Mouse (Mus musculus): ENCODE results near the gene Hk1. TPM values are rescaled to one million over a fixed set of nuclear protein-coding genes. Genes with fewer than 3 reads are reported as not detected.
A peak's percentile ranks its signal among the peaks of the same experiment; 100 is the strongest.

The Hk1 gene
- polyA plus RNA-seq, 1 experiment from 2014 or later: 38.0 TPM

DNA sequence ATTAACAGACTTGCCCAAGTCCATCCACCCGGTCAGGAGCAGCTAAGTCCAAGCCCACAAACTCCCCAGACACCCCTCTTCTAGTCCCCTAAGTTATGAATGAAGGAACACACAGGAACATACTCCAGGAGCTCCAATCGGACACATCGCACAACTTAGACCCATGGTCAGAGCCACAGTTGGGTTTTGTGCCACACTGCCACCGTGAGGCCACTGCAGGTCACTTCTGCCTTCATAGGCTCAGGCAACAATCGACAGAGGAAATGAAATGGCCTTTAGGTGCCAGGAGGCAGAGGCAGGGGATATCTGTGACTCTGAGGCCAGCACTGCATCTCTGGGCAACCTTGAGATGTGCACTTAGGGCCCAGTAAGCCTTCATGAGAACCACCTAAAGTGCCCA lies 31.2 kb upstream of the Hk1 start:
- Histone ChIP-seq H3K9me3 (no peaks in the 10 kb centered on the region), H3K4me2 (no peak overlapping the region), H3K9ac (replicated peaks) (no peak overlapping the region), H3K27ac (no peak overlapping the region), H3K4me3 (replicated peaks) (no peak overlapping the region), H3K27me3 (peaks cover 20% of the 10 kb centered on the region; the same call in 1 of the 2 replicates), H3K36me3 (no peaks in the 10 kb centered on the region), H3K4me1 (replicated peaks) (peaks cover 8% of the 10 kb centered on the region)
- ATAC-seq (ENCODE audit: insufficient number of reproducible peaks, insufficient read depth, low FRiP score, low TSS enrichment, low read depth): no peak
- 11% methylated on average over 5 of the region's 5 CpGs for WGBS

DNA sequence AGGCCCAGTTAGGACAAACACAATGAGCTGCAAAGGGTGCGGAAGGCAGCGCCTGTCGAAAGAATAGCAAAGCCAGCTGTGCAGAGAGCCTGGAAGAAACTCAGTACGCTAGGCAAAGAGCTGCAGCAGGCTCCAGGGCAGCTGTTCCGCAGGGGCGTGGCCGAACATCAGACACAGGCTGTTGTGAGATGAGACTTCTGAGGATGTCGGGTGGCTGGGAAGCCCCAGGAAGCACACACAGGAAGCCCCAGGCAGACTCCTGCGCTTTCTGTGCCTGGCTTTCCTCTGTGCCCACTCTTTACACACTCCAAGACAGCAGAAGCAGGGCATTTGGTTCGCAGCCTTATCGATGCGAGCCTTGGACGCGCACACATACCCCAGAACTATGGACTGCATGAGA lies 25.2 kb upstream of the Hk1 start:
- peak; percentile 33; the same call in 1 of the 2 replicates for ATAC-seq (ENCODE audit: insufficient number of reproducible peaks, insufficient read depth, low FRiP score, low TSS enrichment, low read depth)
- Histone ChIP-seq H3K4me1 (replicated peaks) (no peaks in the 10 kb centered on the region; the same call in 1 of the 2 replicates), H3K36me3 (no peaks in the 10 kb centered on the region), H3K4me3 (replicated peaks) (peak overlapping the region; percentile 19), H3K9me3 (no peaks in the 10 kb centered on the region), H3K27me3 (peaks cover 29% of the 10 kb centered on the region; the same call in 1 of the 2 replicates), H3K4me2 (peak overlapping the region; percentile 45), H3K27ac (0 out of 2 replicates have a peak overlapping the region, but pooled peaks have one; percentile 23), H3K9ac (replicated peaks) (peak overlapping the region; percentile 14; the same call in 1 of the 2 replicates)
- WGBS: 41% methylated on average over 14 of the region's 14 CpGs

DNA sequence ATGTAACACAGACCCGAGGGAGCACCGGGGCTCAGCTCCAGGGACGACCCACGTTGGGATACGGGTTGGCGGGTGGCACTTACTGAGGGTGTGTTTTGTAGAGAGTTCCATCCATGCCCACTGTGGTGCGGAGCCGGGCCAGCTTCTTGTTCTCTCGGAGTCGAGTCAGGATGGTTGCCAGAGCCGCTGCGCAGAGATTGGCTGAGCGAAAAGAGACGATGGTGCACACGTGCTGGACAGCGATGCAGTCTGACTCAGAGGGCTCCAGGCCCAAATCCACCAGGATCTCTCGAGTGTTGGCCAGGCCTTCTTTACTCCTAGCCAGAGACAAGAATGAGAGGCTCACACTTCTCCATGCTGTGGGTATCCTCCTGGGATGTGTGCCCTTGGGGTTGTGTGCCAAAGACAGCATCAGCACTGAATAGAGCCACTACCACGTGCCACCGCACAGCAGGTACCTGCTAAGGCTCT lies 22.0 kb upstream of the Hk1 start:
- no peak overlapping the region for H3K9ac ChIP-seq (replicated peaks)
- no peak overlapping the region for H3K4me3 ChIP-seq (replicated peaks)
- H3K36me3 ChIP-seq: no peaks in the 10 kb centered on the region
- no peaks in the 10 kb centered on the region for H3K9me3 ChIP-seq
- peaks cover 13% of the 10 kb centered on the region; the same call in 1 of the 2 replicates for H3K27me3 ChIP-seq
- H3K27ac ChIP-seq: no peak overlapping the region
- no peak overlapping the region for H3K4me2 ChIP-seq
- no peak for ATAC-seq (ENCODE audit: insufficient number of reproducible peaks, insufficient read depth, low FRiP score, low TSS enrichment, low read depth)
- 86% methylated on average over 19 of the region's 19 CpGs for WGBS
- H3K4me1 ChIP-seq (replicated peaks): no peaks in the 10 kb centered on the region; the same call in 1 of the 2 replicates

DNA sequence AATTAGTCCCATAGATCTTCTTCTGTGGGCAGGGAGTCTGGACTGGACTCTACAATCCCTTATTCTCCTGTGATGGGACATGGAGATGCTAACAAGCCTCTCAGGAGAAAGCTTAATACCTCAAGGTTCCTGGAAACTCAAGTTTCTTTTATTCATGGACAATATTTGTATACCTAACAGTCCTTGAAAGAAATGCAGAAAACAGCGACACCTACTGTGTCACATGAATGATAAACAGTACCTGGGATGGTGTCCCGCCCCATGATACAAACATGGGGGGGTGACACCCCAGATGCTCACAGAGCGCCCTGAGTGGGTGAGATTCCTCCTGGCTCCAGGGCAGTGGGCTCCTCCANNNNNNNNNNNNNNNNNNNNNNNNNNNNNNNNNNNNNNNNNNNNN lies 3.3 kb upstream of the Hk1 start:
- no peak for ATAC-seq (ENCODE audit: insufficient number of reproducible peaks, insufficient read depth, low FRiP score, low TSS enrichment, low read depth)
- Histone ChIP-seq H3K4me2 (no peak overlapping the region), H3K4me3 (replicated peaks) (no peak overlapping the region), H3K4me1 (replicated peaks) (no peaks in the 10 kb centered on the region), H3K9me3 (no peaks in the 10 kb centered on the region), H3K27me3 (no peaks in the 10 kb centered on the region), H3K36me3 (no peaks in the 10 kb centered on the region), H3K9ac (replicated peaks) (no peak overlapping the region), H3K27ac (no peak overlapping the region)
- 79% methylated on average over 3 of the region's 3 CpGs for WGBS

DNA sequence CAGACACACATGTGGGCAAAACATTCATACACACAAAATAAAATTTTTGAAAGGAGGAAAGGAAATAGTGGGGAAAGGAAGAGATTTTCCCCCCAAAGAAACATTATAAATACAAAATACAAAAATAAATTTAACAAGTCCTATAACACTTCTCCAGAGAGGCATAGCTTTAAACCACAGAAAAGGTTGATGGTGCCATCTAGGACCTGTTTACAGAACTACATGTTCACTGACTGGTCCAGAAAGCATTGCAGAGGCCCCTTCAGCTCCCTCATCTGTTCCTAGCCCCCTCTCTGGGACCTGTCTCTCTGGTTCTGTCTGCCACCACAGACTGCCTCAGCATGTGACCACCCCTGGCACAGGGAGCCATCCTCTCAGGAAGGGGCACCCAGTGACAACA lies 1.2 kb upstream of the Hk1 start:
- Histone ChIP-seq H3K9ac (replicated peaks) (no peak overlapping the region), H3K27me3 (no peaks in the 10 kb centered on the region), H3K4me1 (replicated peaks) (no peaks in the 10 kb centered on the region), H3K36me3 (no peaks in the 10 kb centered on the region), H3K4me2 (no peak overlapping the region), H3K27ac (no peak overlapping the region), H3K9me3 (no peaks in the 10 kb centered on the region), H3K4me3 (replicated peaks) (no peak overlapping the region)
- ATAC-seq (ENCODE audit: insufficient number of reproducible peaks, insufficient read depth, low FRiP score, low TSS enrichment, low read depth): no peak

DNA sequence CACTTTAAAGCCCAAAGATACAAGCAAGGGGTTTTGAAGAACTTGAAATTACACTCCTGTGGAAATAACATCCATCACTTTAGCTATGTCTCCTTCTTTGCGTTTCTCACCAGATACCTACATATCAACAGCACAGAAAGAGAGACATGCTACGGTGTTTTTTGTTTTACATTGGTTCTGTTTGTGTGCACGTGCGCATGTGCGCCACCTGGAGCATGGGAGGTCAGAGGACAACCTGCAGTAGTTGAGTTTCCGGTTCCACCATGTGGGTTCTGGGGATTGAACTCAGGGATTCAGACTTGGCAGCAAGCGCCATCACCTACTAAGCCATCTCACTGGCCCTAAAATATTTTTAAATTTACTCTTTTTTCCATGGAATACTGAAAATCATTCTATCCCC lies 20.9 kb downstream of the Hk1 start:
- Histone ChIP-seq H3K4me2 (no peak overlapping the region), H3K36me3 (no peaks in the 10 kb centered on the region), H3K27me3 (no peaks in the 10 kb centered on the region), H3K9me3 (no peaks in the 10 kb centered on the region), H3K9ac (replicated peaks) (no peak overlapping the region), H3K27ac (no peak overlapping the region), H3K4me1 (replicated peaks) (no peaks in the 10 kb centered on the region), H3K4me3 (replicated peaks) (no peak overlapping the region)
- 88% methylated on average over 7 of the region's 7 CpGs for WGBS
- no peak for ATAC-seq (ENCODE audit: insufficient number of reproducible peaks, insufficient read depth, low FRiP score, low TSS enrichment, low read depth)

DNA sequence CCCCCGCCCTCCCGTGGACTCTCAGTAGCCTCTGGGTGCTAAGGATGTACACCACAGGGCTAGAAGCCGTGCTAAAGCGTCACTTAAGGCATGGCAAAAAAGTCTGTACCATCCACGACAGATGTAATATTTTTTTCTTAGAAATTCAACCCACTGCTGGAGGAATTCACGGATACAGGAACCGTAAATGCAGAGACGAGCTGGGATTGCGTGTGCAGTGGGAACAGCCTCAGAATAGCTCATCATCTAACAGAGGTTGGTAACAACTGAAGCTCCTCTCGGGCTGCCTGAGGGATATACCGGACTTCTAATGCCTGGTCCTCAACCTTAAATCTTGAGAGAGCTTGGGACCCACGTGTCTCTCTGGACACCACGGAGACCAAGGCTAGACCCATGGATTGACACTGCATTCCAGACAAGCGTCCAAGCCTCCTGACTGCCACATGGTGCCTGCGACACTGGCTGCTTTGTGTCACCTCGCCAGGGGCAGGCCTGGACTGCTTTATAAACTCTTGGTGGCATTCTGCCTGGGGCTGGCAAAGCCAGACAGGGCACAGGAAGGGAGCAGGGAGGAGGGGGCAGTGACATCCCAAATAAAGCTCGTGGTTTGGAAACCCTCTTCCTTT lies 23.5 kb downstream of the Hk1 start:
- Histone ChIP-seq H3K4me1 (replicated peaks) (no peaks in the 10 kb centered on the region), H3K36me3 (no peaks in the 10 kb centered on the region), H3K27ac (no peak overlapping the region), H3K4me2 (no peak overlapping the region), H3K9me3 (no peaks in the 10 kb centered on the region), H3K9ac (replicated peaks) (no peak overlapping the region), H3K27me3 (no peaks in the 10 kb centered on the region), H3K4me3 (replicated peaks) (no peak overlapping the region)
- no peak for ATAC-seq (ENCODE audit: insufficient number of reproducible peaks, insufficient read depth, low FRiP score, low TSS enrichment, low read depth)
- 78% methylated on average over 17 of the region's 17 CpGs for WGBS

DNA sequence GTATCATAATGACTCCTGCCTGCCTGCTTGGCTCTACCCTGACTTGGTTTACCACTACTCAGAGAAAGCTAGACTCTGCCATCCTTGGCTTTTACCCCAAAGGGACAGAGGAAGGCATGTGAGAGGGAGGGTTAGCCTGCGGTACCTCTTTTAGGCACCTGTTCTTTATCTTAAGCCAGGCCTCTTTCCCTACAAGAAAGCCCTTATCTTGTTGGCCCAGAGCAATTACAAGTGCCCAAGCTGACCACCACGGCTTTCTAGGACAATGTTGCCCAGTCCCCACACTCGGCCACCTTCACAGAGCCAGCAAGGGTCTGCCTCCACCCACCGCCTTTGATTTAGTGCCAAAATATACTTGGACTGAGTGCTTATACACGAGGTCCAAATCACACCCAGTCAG lies 34.6 kb downstream of the Hk1 start:
- Histone ChIP-seq H3K9me3 (0 out of 2 replicates have a peak, but pooled peaks cover 4% of the 10 kb centered on the region), H3K36me3 (no peaks in the 10 kb centered on the region), H3K27me3 (no peaks in the 10 kb centered on the region), H3K4me1 (replicated peaks) (peaks cover 8% of the 10 kb centered on the region; the same call in 1 of the 2 replicates), H3K27ac (no peak overlapping the region), H3K4me3 (replicated peaks) (no peak overlapping the region), H3K9ac (replicated peaks) (no peak overlapping the region), H3K4me2 (no peak overlapping the region)
- ATAC-seq (ENCODE audit: insufficient number of reproducible peaks, insufficient read depth, low FRiP score, low TSS enrichment, low read depth): no peak
- WGBS: 72% methylated on average over 5 of the region's 5 CpGs

DNA sequence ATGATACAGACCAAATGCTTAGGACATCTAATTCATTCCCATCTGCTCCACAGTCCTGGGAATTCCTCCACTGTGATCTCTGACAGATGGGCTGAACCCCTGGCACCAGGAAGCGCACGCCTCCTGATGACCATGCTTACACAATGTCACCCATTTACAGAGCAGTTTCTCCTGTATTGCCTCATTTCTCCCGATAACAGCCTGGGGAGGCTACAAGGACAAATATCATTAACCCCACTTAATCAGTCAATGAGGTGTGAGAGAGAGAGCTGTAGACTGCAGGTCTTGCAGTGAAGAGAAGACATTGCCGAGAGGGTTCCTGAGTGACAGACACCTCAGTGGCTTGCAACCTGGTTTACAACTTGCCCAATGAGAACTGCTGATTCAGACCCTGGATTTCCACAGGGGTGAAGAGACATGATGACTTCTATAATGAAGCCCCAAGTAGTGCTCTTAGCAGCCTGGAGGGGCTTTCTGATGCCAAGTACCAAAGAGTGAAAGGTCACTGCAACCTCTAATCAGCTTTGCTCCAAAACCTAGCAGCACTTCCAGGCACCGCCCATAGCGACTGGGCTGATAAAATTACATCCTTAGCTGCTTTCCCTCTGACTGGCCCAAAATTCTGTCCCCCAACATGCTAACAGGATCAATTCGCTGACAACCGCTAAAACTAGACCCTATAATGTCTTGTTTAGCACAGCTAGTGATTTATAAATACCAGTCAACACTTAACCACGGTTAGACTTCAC lies 35.5 kb downstream of the Hk1 start:
- ATAC-seq (ENCODE audit: insufficient number of reproducible peaks, insufficient read depth, low FRiP score, low TSS enrichment, low read depth): no peak
- no peak overlapping the region for H3K4me2 ChIP-seq

DNA sequence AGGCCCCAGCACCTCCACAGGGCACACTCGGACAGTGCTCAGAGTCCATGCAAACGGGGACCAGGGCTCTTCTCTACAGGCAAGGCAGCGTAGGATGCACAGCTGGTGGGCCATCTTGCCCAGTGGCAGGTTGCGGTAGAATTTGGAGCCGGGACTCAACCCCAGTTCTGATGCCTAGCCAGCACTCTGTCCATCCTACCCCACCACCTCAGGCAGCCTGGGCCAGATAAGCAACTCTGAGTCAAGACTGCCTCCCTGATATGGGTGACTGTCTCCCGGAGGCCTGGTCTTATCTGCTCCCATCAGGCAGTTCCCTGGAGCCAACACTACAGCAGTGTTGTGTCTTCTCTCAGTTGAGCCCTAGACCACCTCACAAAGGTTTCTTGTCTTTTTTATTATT lies 37.2 kb downstream of the Hk1 start:
- 91% methylated on average over 6 of the region's 6 CpGs for WGBS
- Histone ChIP-seq H3K4me2 (no peak overlapping the region), H3K27me3 (no peaks in the 10 kb centered on the region), H3K27ac (no peak overlapping the region), H3K4me1 (replicated peaks) (peaks cover 26% of the 10 kb centered on the region), H3K4me3 (replicated peaks) (no peak overlapping the region; the same call in 1 of the 2 replicates), H3K9ac (replicated peaks) (no peak overlapping the region), H3K9me3 (no peaks in the 10 kb centered on the region), H3K36me3 (no peaks in the 10 kb centered on the region)
- no peak for ATAC-seq (ENCODE audit: insufficient number of reproducible peaks, insufficient read depth, low FRiP score, low TSS enrichment, low read depth)

More for the DNA sequence above, 35.5 kb downstream of the Hk1 start:
- 78% methylated on average over 9 of the region's 9 CpGs for WGBS
- Histone ChIP-seq H3K9ac (replicated peaks) (no peak overlapping the region), H3K9me3 (0 out of 2 replicates have a peak, but pooled peaks cover 4% of the 10 kb centered on the region), H3K27ac (no peak overlapping the region), H3K4me1 (replicated peaks) (peaks cover 11% of the 10 kb centered on the region), H3K4me3 (replicated peaks) (no peak overlapping the region), H3K36me3 (no peaks in the 10 kb centered on the region), H3K27me3 (no peaks in the 10 kb centered on the region)

DNA sequence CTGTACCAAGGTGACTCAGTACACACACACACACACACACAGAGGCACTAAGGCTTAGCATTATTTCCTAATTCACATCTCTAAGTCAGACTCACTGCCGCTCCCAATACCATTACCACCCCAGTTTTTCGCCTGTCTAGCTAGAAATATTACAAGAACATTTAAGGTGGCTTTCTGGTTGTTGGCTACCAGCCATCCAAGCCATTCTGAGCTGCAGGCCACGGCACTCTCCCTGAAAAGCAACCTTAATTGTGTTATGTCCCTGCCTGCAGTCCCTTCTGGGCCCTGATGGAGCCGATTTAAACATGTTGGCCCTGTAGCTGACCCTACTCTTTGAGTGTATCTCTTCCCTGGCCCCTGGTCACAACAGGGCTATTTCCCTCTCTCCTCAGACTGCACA lies 37.8 kb downstream of the Hk1 start:
- Histone ChIP-seq H3K4me2 (no peak overlapping the region), H3K4me1 (replicated peaks) (peaks cover 32% of the 10 kb centered on the region), H3K9me3 (no peaks in the 10 kb centered on the region), H3K27me3 (no peaks in the 10 kb centered on the region), H3K9ac (replicated peaks) (no peak overlapping the region), H3K4me3 (replicated peaks) (no peak overlapping the region; the same call in 1 of the 2 replicates), H3K36me3 (no peaks in the 10 kb centered on the region), H3K27ac (no peak overlapping the region)
- no peak for ATAC-seq (ENCODE audit: insufficient number of reproducible peaks, insufficient read depth, low FRiP score, low TSS enrichment, low read depth)
- WGBS: 86% methylated on average over 4 of the region's 4 CpGs
